Mouse (Mus musculus): Measurements from ENCODE around the gene Cdc42se2. TPM values are rescaled to one million over a fixed set of nuclear protein-coding genes. Genes with fewer than 3 reads are reported as not detected.

Gene Cdc42se2
- polyA plus RNA-seq, 1 experiment from 2014 or later = 229 TPM

GRCm38 (mm10) chr11:54690171-54690570 lies 97.3 kb downstream of the Cdc42se2 start:
- Histone ChIP-seq H3K27me3 (ENCODE audit: low read depth, poor library complexity, severe bottlenecking) (no peaks in the 10 kb centered on the region), H3K27ac (replicated peaks) (no peak overlapping the region), H3K36me3 (peaks cover 80% of the 10 kb centered on the region), H3K9me3 (replicated peaks) (no peaks in the 10 kb centered on the region), H3K4me1 (no peaks in the 10 kb centered on the region), H3K4me3 (no peak overlapping the region)
- WGBS = 91% methylated on average over 4 of the region's 4 CpGs
- DNase-seq (ENCODE audit: low spot score) = no peak

- Histone ChIP-seq H3K27ac (replicated peaks) (no peak overlapping the region), H3K27me3 (ENCODE audit: low read depth, poor library complexity, severe bottlenecking) (no peaks in the 10 kb centered on the region), H3K4me1 (no peaks in the 10 kb centered on the region), H3K4me3 (no peak overlapping the region), H3K9me3 (replicated peaks) (no peaks in the 10 kb centered on the region), H3K36me3 (peaks cover 75% of the 10 kb centered on the region)
- WGBS = 89% methylated on average over 2 of the region's 2 CpGs
- no peak for DNase-seq (ENCODE audit: low spot score)
Observed at GRCm38 (mm10) chr11:54684831-54685230, 102.6 kb downstream of the Cdc42se2 start.

DNA sequence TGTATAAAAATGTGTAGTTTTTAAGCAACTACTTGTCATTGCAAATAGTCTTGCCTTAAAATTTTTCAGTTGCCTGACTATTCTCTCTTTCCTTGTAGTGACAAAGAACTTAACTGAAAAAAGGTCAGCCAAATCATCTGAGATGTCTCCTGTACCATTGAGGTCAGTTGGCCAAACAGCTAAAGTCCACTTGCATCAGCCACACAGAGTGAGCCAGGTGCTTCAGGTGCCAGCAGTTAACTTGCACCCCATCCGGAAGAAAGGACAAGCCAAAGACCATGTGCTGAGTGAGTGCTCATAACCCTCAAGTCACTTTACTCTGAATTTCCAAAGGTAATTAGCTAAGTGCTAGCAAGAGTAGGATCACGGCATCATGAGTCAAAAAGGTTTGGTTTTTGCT lies 108.3 kb downstream of the Cdc42se2 start:
- no peaks in the 10 kb centered on the region for H3K9me3 ChIP-seq (replicated peaks)
- 95% methylated on average over 2 of the region's 2 CpGs for WGBS
- H3K4me3 ChIP-seq = no peak overlapping the region
- DNase-seq (ENCODE audit: low spot score) = no peak
- no peak overlapping the region for H3K27ac ChIP-seq (replicated peaks)
- H3K36me3 ChIP-seq = peaks cover 61% of the 10 kb centered on the region
- no peaks in the 10 kb centered on the region for H3K4me1 ChIP-seq
- H3K27me3 ChIP-seq (ENCODE audit: low read depth, poor library complexity, severe bottlenecking) = no peaks in the 10 kb centered on the region

DNA sequence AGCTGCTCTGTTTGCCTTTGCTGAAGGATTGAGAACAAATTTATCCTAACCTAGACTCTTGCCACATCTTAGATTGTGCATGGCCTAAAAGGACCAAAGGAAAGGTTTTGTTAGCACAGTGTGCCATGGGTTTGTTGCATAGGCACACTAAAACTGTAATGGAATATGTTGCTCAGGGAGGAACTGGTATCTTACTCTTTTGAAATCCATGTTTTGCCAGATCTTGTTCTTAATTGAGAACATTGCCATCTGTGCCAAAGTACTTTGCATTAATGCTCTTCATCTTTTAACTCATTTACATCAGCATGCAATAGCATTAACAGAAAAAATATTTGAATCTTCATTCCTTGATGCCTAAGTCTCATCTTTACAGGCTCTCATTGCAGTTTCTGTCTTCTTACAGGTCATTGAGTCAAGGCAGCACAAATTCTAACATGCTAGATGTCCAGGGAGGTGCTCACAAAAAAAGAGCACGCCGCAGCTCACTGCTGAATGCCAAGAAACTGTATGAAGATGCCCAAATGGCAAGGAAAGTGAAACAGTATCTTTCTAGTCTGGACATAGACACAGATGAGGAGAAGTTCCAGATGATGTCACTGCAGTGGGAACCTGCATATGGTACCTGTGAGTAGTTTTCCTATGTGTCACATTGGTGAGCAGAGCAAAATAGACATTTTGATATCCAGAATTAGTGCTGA lies 111.5 kb downstream of the Cdc42se2 start:
- WGBS = 95% methylated on average over 2 of the region's 2 CpGs
- no peaks in the 10 kb centered on the region for H3K27me3 ChIP-seq (ENCODE audit: low read depth, poor library complexity, severe bottlenecking)
- H3K9me3 ChIP-seq (replicated peaks) = no peaks in the 10 kb centered on the region

DNA sequence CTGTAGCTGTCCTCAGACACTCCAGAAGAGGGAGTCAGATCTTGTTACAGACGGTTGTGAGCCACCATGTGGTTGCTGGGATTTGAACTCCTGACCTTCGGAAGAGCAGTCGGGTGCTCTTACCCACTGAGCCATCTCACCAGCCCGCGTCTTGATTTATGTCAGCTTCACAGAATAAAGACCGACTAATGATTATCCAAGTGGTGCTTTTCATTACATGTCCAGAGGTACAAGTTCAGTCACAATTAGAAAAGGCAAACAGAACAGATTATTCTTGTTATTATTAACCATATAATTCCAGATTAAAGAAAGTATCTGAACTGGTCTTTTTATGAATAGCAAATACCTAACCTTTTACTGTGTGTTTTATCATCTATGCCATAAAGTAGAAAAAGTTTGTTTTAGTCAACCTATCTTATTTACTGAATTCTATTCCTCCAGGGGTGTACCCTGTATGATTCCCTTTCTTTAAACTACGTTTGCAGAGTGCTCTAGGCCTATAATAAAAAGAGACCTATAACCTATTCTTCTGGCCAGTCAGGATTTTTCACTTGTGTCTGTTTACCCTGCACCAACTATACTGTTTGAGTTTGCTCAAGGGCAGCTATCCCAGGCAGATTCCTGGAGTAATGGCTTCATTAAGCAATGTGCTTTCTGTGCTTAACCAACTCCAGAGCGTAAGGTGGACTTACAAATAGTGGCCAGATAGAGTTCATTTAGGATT lies 113.7 kb downstream of the Cdc42se2 start:
- WGBS = 84% methylated on average over 8 of the region's 8 CpGs
- H3K4me1 ChIP-seq = no peaks in the 10 kb centered on the region
- no peaks in the 10 kb centered on the region for H3K27me3 ChIP-seq (ENCODE audit: low read depth, poor library complexity, severe bottlenecking)
- no peak overlapping the region for H3K4me3 ChIP-seq
- H3K9me3 ChIP-seq (replicated peaks) = no peaks in the 10 kb centered on the region
- H3K27ac ChIP-seq (replicated peaks) = no peak overlapping the region
- DNase-seq (ENCODE audit: low spot score) = no peak
- peaks cover 29% of the 10 kb centered on the region for H3K36me3 ChIP-seq

More for the DNA sequence above, 111.5 kb downstream of the Cdc42se2 start:
- H3K4me1 ChIP-seq = no peaks in the 10 kb centered on the region
- peaks cover 40% of the 10 kb centered on the region for H3K36me3 ChIP-seq
- no peak for DNase-seq (ENCODE audit: low spot score)
- no peak overlapping the region for H3K4me3 ChIP-seq
- H3K27ac ChIP-seq (replicated peaks) = no peak overlapping the region

Other genes starting within 250 kb of the Cdc42se2 start
- gene Lyrm7, start 73.2 kb upstream of the Cdc42se2 start, polyA plus RNA-seq (2016; fragmentation: Nextera tagmentation; extraction: Ambion mirVana) = 4.7 and 6.5 TPM in 2 replicates
- 625 and 682 TPM in 2 replicates for gene Hint1, start 78.7 kb upstream of the Cdc42se2 start, polyA plus RNA-seq (2016; fragmentation: Nextera tagmentation; extraction: Ambion mirVana)
- 68.6 and 72.1 TPM in 2 replicates for gene Gpx3, start 114.8 kb upstream of the Cdc42se2 start, polyA plus RNA-seq (2016; fragmentation: Nextera tagmentation; extraction: Ambion mirVana)
- 9.5 and 11.6 TPM in 2 replicates for gene Tnip1, start 175.2 kb upstream of the Cdc42se2 start, polyA plus RNA-seq (2016; fragmentation: Nextera tagmentation; extraction: Ambion mirVana)
- gene Anxa6, start 245.8 kb upstream of the Cdc42se2 start, polyA plus RNA-seq (2016; fragmentation: Nextera tagmentation; extraction: Ambion mirVana) = 53.9 and 71.1 TPM in 2 replicates

All from midbrain, embryonic 10.5 days (tissue).